ENCODE assay signal across 20 mouse cellular contexts in the genomic region with DNA sequence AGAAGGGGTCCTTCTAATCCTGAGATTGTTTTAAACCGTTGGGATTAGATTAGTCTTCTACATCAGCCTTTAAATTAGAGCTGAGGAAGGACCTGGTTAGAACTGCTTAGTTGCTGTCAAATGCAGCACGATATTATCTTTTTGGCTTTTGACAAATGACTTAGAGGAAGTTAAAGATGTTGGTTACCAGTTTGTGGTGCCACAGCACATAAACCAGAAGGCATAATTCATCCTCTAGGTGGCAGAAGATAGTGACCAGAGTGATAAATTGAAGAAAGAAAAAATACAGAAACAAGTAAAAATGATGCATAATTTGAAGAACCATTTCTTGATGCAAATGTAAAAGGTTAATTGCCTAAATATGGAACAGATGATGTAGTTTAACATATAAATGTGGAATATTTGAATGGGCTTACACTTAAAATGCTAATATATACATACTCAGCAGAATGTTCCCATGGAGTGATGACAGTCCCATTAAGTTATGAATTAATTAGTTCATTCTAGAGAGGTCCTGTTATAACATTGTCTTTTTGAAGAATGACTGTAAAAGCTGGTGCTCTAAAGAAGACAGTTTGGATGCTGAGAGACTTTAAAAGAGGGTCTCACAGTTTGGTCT.
DNase-seq lines count a peak whose midpoint lies in the region; ATAC-seq and TF ChIP-seq lines count a peak whose summit lies in the region.
"Had no signal": no experiment of that assay in that cellular context is flagged by ENCODE, and none has a peak within 500 bp of the region (broad histone marks: within the 10 kb centered on the region; RNA-seq: fewer than 3 reads in every experiment).

No protein-coding gene starts in this region.

- TF ChIP-seq CTCF in kidney, postnatal 0 days (IDR thresholded peaks at IDR 0.05; ENCODE audit: low read depth) = peak; percentile 38; the same call in 1 of the 2 replicates
- TF ChIP-seq CTCF in stomach, postnatal 0 days (IDR thresholded peaks at IDR 0.05; ENCODE audit: low read depth) = peak; percentile 25

- no peak for ATAC-seq in kidney, postnatal 0 days (replicated peaks; ENCODE audit: low FRiP score, low read depth)
- ATAC-seq in midbrain, embryonic 14.5 days (ENCODE audit: low FRiP score, low TSS enrichment) = no peak
- no peak for ATAC-seq in midbrain, embryonic 15.5 days (replicated peaks)
- no peak for ATAC-seq in stomach, postnatal 0 days (ENCODE audit: low FRiP score, low TSS enrichment)
- ATAC-seq: hindbrain, embryonic 16.5 days had no signal

- H3K27ac ChIP-seq in kidney, postnatal 0 days = no peak overlapping the region
- H3K27ac ChIP-seq in midbrain, embryonic 14.5 days (replicated peaks; ENCODE audit: low read depth, low read length) = no peak overlapping the region
- H3K27ac ChIP-seq in midbrain, embryonic 15.5 days = no peak overlapping the region
- H3K27ac ChIP-seq in stomach, postnatal 0 days (replicated peaks) = no peak overlapping the region
- H3K27ac ChIP-seq: limb, embryonic 10.5 days; liver, embryonic 14.5 days; macrophage; midbrain, embryonic 12.5 days had no signal

- DNase-seq in cerebellum, adult 9-10 months = peak; percentile 29
- DNase-seq in cerebellum, adult 11 months = no peak
- no peak for DNase-seq in kidney, postnatal 0 days (ENCODE audit: low spot score)
- no peak for DNase-seq in kidney, adult 9 months
- DNase-seq in midbrain, embryonic 14.5 days = peak; percentile 25
- DNase-seq in stomach, postnatal 0 days (ENCODE audit: low spot score) = no peak
- DNase-seq in gastrocnemius, postnatal 10 days = no peak
- DNase-seq: adrenal gland, adult 8-10 months; cerebellum, adult 8-10 months; kidney, adult 2 months; kidney, postnatal 36 days; thymus, adult 18-20 months had no signal

- no peaks in the 10 kb centered on the region for H3K4me1 ChIP-seq in kidney, postnatal 0 days (replicated peaks; ENCODE audit: insufficient read depth, low read length)
- no peaks in the 10 kb centered on the region for H3K4me1 ChIP-seq in midbrain, embryonic 14.5 days (ENCODE audit: control insufficient read depth, insufficient read depth, low read length)
- no peaks in the 10 kb centered on the region for H3K4me1 ChIP-seq in midbrain, embryonic 15.5 days
- no peaks in the 10 kb centered on the region for H3K4me1 ChIP-seq in stomach, postnatal 0 days (replicated peaks; ENCODE audit: control insufficient read depth, insufficient read depth)
- H3K4me1 ChIP-seq: heart, embryonic 12.5 days; limb, embryonic 10.5 days; midbrain, embryonic 12.5 days had no signal

- H3K4me3 ChIP-seq in kidney, postnatal 0 days (replicated peaks; ENCODE audit: low read depth, low read length) = no peak overlapping the region
- no peak overlapping the region for H3K4me3 ChIP-seq in midbrain, embryonic 14.5 days (replicated peaks; ENCODE audit: low read depth, low read length)
- H3K4me3 ChIP-seq in midbrain, embryonic 15.5 days = no peak overlapping the region
- no peak overlapping the region for H3K4me3 ChIP-seq in stomach, postnatal 0 days (ENCODE audit: low read depth, low read length)
- H3K4me3 ChIP-seq: heart, embryonic 12.5 days; limb, embryonic 10.5 days; midbrain, embryonic 12.5 days had no signal

- no peaks in the 10 kb centered on the region for H3K9me3 ChIP-seq in kidney, postnatal 0 days (replicated peaks; ENCODE audit: low read length)
- H3K9me3 ChIP-seq in midbrain, embryonic 14.5 days (ENCODE audit: control insufficient read depth, low read length) = no peaks in the 10 kb centered on the region
- no peaks in the 10 kb centered on the region for H3K9me3 ChIP-seq in midbrain, embryonic 15.5 days
- H3K9me3 ChIP-seq in stomach, postnatal 0 days (ENCODE audit: control insufficient read depth, low read length) = no peaks in the 10 kb centered on the region
- H3K9me3 ChIP-seq: heart, embryonic 12.5 days; limb, embryonic 10.5 days; midbrain, embryonic 12.5 days had no signal

- H3K9ac ChIP-seq in kidney, postnatal 0 days (ENCODE audit: low read depth, low read length) = no peak overlapping the region
- no peak overlapping the region for H3K9ac ChIP-seq in midbrain, embryonic 14.5 days (replicated peaks; ENCODE audit: low read length)
- H3K9ac ChIP-seq in midbrain, embryonic 15.5 days = no peak overlapping the region
- no peak overlapping the region for H3K9ac ChIP-seq in stomach, postnatal 0 days (ENCODE audit: low read length)
- H3K9ac ChIP-seq: heart, embryonic 12.5 days; liver, embryonic 14.5 days; midbrain, embryonic 12.5 days had no signal

- H3K36me3 ChIP-seq in kidney, postnatal 0 days (ENCODE audit: insufficient read depth, low read length) = no peaks in the 10 kb centered on the region
- H3K36me3 ChIP-seq in midbrain, embryonic 14.5 days (ENCODE audit: control insufficient read depth, insufficient read depth, low read length) = no peaks in the 10 kb centered on the region
- H3K36me3 ChIP-seq in midbrain, embryonic 15.5 days (replicated peaks) = no peaks in the 10 kb centered on the region
- H3K36me3 ChIP-seq in stomach, postnatal 0 days (ENCODE audit: control insufficient read depth, insufficient read depth, low read length) = no peaks in the 10 kb centered on the region
- H3K36me3 ChIP-seq: heart, embryonic 12.5 days; limb, embryonic 10.5 days; midbrain, embryonic 12.5 days had no signal

- 73% methylated on average over 2 of the region's 2 CpGs for WGBS in kidney, postnatal 0 days
- WGBS in midbrain, embryonic 14.5 days = 73% methylated on average over 2 of the region's 2 CpGs
- WGBS in midbrain, embryonic 15.5 days = 70% methylated on average over 2 of the region's 2 CpGs
- WGBS in stomach, postnatal 0 days = 59% methylated on average over 2 of the region's 2 CpGs

- TF ChIP-seq EP300 in stomach, postnatal 0 days (optimal IDR thresholded peaks at IDR 0.05) = no peak

- no peak overlapping the region for H3K4me2 ChIP-seq in kidney, postnatal 0 days (ENCODE audit: low read length)
- no peak overlapping the region for H3K4me2 ChIP-seq in midbrain, embryonic 14.5 days (ENCODE audit: low read length)
- H3K4me2 ChIP-seq in midbrain, embryonic 15.5 days = no peak overlapping the region
- no peak overlapping the region for H3K4me2 ChIP-seq in stomach, postnatal 0 days (replicated peaks; ENCODE audit: low read depth)
- H3K4me2 ChIP-seq: heart, embryonic 12.5 days; midbrain, embryonic 12.5 days had no signal

- H3K27me3 ChIP-seq in kidney, postnatal 0 days (ENCODE audit: insufficient read depth, low read length) = no peaks in the 10 kb centered on the region
- H3K27me3 ChIP-seq in midbrain, embryonic 14.5 days (ENCODE audit: control insufficient read depth, insufficient read depth, low read length) = no peaks in the 10 kb centered on the region
- no peaks in the 10 kb centered on the region for H3K27me3 ChIP-seq in midbrain, embryonic 15.5 days (replicated peaks)
- no peaks in the 10 kb centered on the region for H3K27me3 ChIP-seq in stomach, postnatal 0 days (ENCODE audit: control insufficient read depth, insufficient read depth, low read length)
- H3K27me3 ChIP-seq: CH12.LX; heart, embryonic 12.5 days; midbrain, embryonic 12.5 days had no signal

Comparison
In these comparisons a context has a peak if more than half of its experiments do, and no peak if none do; other contexts are left out.
1. DNase-seq: peak in cerebellum, adult 9-10 months (single experiment) and midbrain, embryonic 14.5 days (single experiment); none in cerebellum, adult 11 months (single experiment), kidney, postnatal 0 days (single experiment), kidney, adult 9 months (single experiment), stomach, postnatal 0 days (single experiment) and gastrocnemius, postnatal 10 days (single experiment).